Mouse (Mus musculus): ENCODE measurements around the gene Zfp661. TPM values are rescaled to one million over a fixed set of nuclear protein-coding genes. Genes with fewer than 3 reads are reported as not detected.

Gene Zfp661
- polyA plus RNA-seq (2015; fragmentation: Nextera tagmentation; extraction: Ambion mirVana) = 4.0 and 4.3 TPM in 2 replicates

DNA sequence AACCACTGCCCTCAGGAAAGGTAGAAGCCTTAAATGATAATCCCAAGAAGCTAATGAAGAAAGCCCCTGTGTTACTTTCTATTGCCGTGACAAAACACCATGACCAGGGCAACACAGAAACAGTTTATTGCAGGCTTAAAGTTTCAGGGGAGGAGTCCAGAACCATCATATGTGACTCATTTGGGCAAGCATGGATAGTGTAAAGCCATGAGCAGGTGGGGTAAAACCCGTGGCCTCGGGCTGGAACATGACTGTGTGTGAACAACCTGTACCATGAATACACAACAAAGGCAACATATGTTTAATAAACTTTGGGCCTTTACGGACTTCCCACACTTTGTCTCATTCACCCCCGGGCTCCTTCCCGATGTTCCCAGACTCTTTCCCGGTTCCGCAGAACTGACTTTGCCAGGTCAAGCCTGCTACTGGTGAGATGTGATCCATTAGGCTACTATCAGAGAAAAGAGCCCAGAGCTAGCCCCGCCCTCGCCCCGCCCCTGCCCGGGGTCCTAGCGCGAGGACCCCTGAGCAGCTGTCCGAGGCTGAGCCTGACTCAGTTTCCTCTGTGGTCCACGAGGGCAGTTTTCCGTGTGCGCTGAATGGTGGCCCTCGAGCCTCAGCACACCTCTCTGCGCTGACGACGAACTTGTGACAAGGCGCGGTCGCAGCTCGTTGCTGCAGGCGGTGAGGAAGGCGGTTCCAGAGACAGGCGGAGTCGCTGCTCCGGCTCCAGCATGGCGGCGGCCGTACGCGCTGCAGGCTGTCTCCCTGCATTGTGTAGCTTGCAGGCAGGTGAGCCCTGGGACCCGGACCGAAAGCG is at the start of gene Zfp661, which contains the start of gene Mrps5:
TSS of gene Zfp661 (minus strand) at position 401 of the 820 bp plus-strand sequence.
TSS of gene Mrps5 (plus strand) at position 529 of the 820 bp plus-strand sequence.
- peak within 1 kb of the TSS; percentile 91 for H3K27ac ChIP-seq
- peaks cover 9% of the 10 kb centered on the region; the same call in 1 of the 2 replicates for H3K4me1 ChIP-seq
- no peaks in the 10 kb centered on the region for H3K36me3 ChIP-seq
- H3K9ac ChIP-seq = peak within 1 kb of the TSS; percentile 72
- no peaks in the 10 kb centered on the region for H3K27me3 ChIP-seq (replicated peaks)
- WGBS = 4% methylated on average over 39 of the region's 39 CpGs
- peak within 1 kb of the TSS; percentile 93 for H3K4me3 ChIP-seq (replicated peaks)
- no peaks in the 10 kb centered on the region for H3K9me3 ChIP-seq
- peak; percentile 85 for ATAC-seq (ENCODE audit: insufficient read depth, low FRiP score, low read depth)
- H3K4me2 ChIP-seq = peak within 1 kb of the TSS; percentile 69

DNA sequence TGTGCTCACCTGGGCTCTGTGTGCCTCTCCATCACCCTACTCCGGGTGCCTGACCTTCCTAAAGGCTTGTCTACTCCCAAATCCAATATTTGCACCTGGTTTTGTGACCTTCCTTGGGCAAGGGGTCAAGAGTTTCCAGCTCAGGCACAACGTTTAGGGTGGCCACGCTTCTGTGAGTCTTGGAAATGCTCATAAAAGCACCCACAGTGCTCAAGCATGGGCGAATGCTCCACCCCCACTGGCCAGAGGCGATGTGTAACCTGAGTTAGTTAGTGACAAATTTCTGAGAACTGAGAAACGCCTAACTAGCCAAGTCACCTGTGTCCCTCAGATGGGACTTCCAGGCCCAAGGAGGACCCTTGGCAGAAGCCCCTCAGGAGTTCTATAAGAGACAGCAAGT is 48.7 kb upstream of the Zfp661 start:
- H3K9me3 ChIP-seq = no peaks in the 10 kb centered on the region
- H3K4me3 ChIP-seq (replicated peaks) = no peak overlapping the region
- H3K4me2 ChIP-seq = no peak overlapping the region
- ATAC-seq (ENCODE audit: insufficient read depth, low FRiP score, low read depth) = no peak
- no peaks in the 10 kb centered on the region for H3K36me3 ChIP-seq
- no peak overlapping the region for H3K9ac ChIP-seq
- H3K27me3 ChIP-seq (replicated peaks) = no peaks in the 10 kb centered on the region
- H3K27ac ChIP-seq = no peak overlapping the region
- WGBS = 70% methylated on average over 6 of the region's 6 CpGs
- no peaks in the 10 kb centered on the region for H3K4me1 ChIP-seq

DNA sequence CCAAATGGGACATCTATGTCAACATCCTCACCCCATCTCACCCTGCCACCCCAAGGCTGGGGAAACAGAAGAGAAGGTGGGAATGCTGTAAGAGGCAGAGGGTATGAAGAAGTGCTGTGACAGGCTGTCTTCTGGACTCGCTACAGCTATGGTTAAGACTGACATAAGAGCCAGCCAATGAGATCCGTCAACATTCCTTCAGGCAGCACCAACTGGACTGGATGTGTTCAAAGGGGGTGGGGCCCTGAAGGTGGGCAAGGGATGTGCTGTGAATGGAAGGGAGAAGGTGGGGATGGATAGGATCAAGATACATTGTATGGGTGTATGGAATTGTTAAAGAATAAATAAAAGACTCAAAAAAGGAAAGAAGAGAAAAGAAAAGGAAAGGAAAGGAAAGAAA is 45.7 kb upstream of the Zfp661 start:
- 70% methylated on average over 2 of the region's 2 CpGs for WGBS
- Histone ChIP-seq H3K27ac (no peak overlapping the region), H3K9ac (no peak overlapping the region), H3K27me3 (replicated peaks) (no peaks in the 10 kb centered on the region), H3K9me3 (no peaks in the 10 kb centered on the region), H3K4me3 (replicated peaks) (no peak overlapping the region), H3K4me1 (no peaks in the 10 kb centered on the region), H3K36me3 (no peaks in the 10 kb centered on the region), H3K4me2 (no peak overlapping the region)
- no peak for ATAC-seq (ENCODE audit: insufficient read depth, low FRiP score, low read depth)

DNA sequence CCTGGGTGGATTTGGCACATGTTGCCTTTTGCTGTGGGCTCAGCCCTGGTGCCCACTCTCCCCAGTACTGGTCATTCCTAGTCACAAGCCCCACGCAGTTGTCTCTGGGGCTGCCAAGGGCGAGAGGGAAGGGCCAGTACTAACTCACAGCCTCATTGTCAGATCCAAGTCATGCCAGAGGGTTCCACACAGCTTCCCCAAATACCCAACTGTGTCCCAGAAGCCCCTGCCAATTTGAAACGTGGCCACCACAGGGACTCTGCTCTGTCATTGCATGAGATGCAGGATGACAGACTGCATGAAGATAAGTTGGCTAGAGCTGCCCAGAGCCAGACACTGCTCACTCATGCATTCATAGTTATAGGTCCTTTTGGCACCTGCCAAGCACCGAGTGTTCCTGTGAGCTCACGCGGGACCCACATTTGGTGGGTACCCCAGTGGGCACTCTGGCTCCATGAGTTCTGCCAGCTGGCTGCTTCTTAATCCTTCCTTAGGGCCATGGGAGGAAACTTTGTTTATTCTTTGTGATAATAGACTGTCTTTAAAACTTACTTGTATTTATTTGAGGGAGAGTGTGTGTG is 41.2 kb upstream of the Zfp661 start:
- no peaks in the 10 kb centered on the region for H3K4me1 ChIP-seq
- no peaks in the 10 kb centered on the region for H3K9me3 ChIP-seq
- no peak for ATAC-seq (ENCODE audit: insufficient read depth, low FRiP score, low read depth)
- no peaks in the 10 kb centered on the region for H3K36me3 ChIP-seq
- no peak overlapping the region for H3K9ac ChIP-seq
- no peak overlapping the region for H3K4me3 ChIP-seq (replicated peaks)
- WGBS = 74% methylated on average over 6 of the region's 6 CpGs
- H3K4me2 ChIP-seq = no peak overlapping the region
- H3K27me3 ChIP-seq (replicated peaks) = no peaks in the 10 kb centered on the region
- no peak overlapping the region for H3K27ac ChIP-seq

DNA sequence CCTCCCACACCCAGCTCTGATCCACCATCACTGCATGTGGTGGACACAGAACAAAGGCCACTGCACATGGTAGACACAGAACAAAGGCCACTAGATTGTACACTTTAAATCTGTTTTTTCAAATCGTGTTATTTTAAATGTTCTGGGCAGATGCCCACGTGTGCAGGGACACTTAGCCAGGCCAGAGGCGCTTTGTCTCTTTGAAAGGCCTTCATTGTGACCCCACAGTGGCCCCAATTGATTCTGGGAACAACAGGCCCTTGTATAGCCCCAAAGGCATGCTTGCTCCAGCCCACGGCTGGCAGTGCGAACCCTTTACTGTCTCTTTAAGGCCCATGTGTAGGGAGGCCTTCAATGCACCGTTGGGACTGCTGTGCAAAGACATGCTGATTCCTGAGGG is 40.5 kb upstream of the Zfp661 start:
- Histone ChIP-seq H3K4me2 (no peak overlapping the region), H3K27me3 (replicated peaks) (no peaks in the 10 kb centered on the region), H3K9me3 (no peaks in the 10 kb centered on the region), H3K4me1 (no peaks in the 10 kb centered on the region), H3K4me3 (replicated peaks) (no peak overlapping the region), H3K9ac (no peak overlapping the region), H3K27ac (no peak overlapping the region), H3K36me3 (no peaks in the 10 kb centered on the region)
- 71% methylated on average over 6 of the region's 6 CpGs for WGBS
- ATAC-seq (ENCODE audit: insufficient read depth, low FRiP score, low read depth) = no peak

DNA sequence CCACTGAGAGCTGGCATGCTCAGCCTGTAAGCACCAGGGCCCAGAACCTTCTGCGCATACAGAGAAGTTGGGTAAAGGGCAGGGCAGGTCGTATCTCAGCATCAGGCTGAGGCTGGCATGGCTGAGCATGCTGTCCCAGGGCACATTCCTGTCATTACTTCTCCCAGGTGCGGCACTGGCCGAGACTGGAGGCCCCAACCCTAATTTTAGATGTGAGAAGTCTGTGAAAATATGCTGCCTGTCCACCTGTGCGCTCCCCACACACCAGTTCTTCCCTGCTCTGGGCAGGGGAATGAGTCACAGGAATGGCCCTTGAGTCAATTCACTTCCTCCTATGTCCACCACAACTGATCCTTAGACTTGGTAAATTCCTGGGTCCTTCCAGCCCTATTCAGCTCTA is 38.8 kb upstream of the Zfp661 start:
- Histone ChIP-seq H3K4me1 (no peaks in the 10 kb centered on the region), H3K4me3 (replicated peaks) (no peak overlapping the region), H3K9ac (no peak overlapping the region), H3K27ac (no peak overlapping the region), H3K36me3 (no peaks in the 10 kb centered on the region), H3K27me3 (replicated peaks) (no peaks in the 10 kb centered on the region), H3K9me3 (no peaks in the 10 kb centered on the region), H3K4me2 (no peak overlapping the region)
- ATAC-seq (ENCODE audit: insufficient read depth, low FRiP score, low read depth) = peak; percentile 75; the same call in 1 of the 2 replicates
- 47% methylated on average over 5 of the region's 5 CpGs for WGBS

DNA sequence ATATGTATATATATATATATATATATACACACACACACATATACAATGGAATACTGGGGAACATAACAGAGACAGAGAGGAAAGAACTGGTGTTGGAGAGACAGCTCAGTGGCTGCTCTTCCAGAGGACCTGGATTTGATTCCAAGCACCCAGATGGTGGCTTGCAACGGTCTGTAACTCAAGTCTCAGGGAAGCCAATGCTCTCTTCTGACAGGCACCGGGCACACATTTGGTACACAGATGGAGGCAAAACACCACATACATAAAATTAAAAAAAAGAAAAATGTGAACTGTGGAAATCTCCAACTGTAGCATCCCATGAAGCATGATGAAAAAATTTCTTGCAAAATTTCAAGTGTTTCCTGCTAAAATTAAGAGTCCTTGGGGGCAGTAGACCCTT is 37.9 kb upstream of the Zfp661 start:
- Histone ChIP-seq H3K36me3 (no peaks in the 10 kb centered on the region), H3K27me3 (replicated peaks) (no peaks in the 10 kb centered on the region), H3K27ac (no peak overlapping the region), H3K9ac (no peak overlapping the region), H3K4me2 (no peak overlapping the region), H3K9me3 (no peaks in the 10 kb centered on the region), H3K4me3 (replicated peaks) (no peak overlapping the region), H3K4me1 (no peaks in the 10 kb centered on the region)
- no peak for ATAC-seq (ENCODE audit: insufficient read depth, low FRiP score, low read depth)
- WGBS = 84% methylated on average over 2 of the region's 2 CpGs

DNA sequence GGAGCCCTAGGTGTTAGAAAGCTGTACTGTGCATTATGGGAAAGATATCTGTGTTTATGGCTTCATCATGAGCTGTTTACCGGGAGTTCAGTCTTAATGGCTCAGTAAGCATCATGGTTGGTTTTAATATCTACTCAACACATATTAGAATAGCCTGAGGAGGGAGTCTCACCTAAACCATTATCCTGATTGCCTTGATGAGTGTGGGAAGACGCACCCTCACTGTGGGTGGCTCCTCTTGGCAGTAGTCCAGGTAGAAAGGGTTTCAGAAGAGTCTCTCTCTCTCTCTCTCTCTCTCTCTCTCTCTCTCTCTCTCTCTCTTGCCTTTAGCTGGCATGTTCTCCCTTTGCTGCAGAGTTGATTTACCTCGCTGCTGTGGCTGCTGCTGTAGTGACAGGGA is 35.2 kb upstream of the Zfp661 start:
- no peak overlapping the region for H3K4me2 ChIP-seq
- no peak for ATAC-seq (ENCODE audit: insufficient read depth, low FRiP score, low read depth)
- no peak overlapping the region for H3K9ac ChIP-seq
- no peaks in the 10 kb centered on the region for H3K27me3 ChIP-seq (replicated peaks)
- no peak overlapping the region for H3K27ac ChIP-seq
- WGBS = 50% methylated on average over 3 of the region's 3 CpGs
- no peaks in the 10 kb centered on the region for H3K36me3 ChIP-seq
- no peaks in the 10 kb centered on the region for H3K4me1 ChIP-seq
- no peaks in the 10 kb centered on the region for H3K9me3 ChIP-seq
- no peak overlapping the region for H3K4me3 ChIP-seq (replicated peaks)

DNA sequence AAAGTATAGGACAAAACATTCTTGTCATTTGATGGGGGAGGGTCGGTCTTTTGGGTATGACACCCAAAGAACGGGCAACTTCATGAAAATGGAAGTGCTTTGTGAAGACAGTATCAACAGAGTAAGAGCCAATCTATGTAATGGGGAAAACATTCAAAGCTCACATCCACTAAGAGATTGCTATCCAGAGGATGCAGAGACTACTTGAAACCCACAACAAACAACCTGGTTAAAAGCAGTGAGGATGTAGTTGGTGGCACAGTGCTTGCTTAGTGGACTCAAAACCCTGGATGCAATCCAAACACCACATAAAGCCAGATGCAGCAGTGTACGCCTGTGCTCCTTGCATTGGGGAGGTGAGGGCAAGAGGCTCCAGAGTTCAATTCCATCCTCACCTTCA is 32.4 kb upstream of the Zfp661 start:
- Histone ChIP-seq H3K27ac (no peak overlapping the region), H3K4me1 (no peaks in the 10 kb centered on the region), H3K36me3 (no peaks in the 10 kb centered on the region), H3K9me3 (no peaks in the 10 kb centered on the region), H3K4me2 (no peak overlapping the region), H3K9ac (no peak overlapping the region), H3K4me3 (replicated peaks) (no peak overlapping the region), H3K27me3 (replicated peaks) (no peaks in the 10 kb centered on the region)
- WGBS = 84% methylated on average over 3 of the region's 3 CpGs
- ATAC-seq (ENCODE audit: insufficient read depth, low FRiP score, low read depth) = no peak

DNA sequence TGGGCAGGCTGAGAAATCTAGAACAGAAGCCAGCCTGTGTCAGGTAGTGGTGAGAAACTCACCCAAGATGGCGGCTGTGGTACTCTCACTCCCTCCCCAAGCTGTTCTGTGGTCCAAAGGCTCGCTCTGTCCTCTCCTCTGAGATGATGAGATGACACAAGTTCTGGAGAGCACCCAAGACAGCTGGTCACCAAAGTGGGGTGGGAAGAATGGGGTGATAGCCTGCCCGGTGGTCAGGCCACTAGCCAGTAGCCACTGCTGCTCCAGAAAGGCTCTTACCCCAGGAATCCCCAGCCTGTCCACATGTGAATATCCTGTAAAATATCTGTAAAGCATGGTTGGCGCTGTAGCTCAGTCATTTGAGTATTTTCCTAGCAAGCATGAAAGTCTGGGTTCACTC is 25.4 kb upstream of the Zfp661 start:
- Histone ChIP-seq H3K9me3 (no peaks in the 10 kb centered on the region), H3K27ac (no peak overlapping the region), H3K9ac (no peak overlapping the region), H3K27me3 (replicated peaks) (no peaks in the 10 kb centered on the region), H3K4me1 (0 out of 2 replicates have a peak, but pooled peaks cover 4% of the 10 kb centered on the region), H3K36me3 (no peaks in the 10 kb centered on the region), H3K4me3 (replicated peaks) (no peak overlapping the region), H3K4me2 (no peak overlapping the region)
- no peak for ATAC-seq (ENCODE audit: insufficient read depth, low FRiP score, low read depth)
- 88% methylated on average over 4 of the region's 4 CpGs for WGBS

DNA sequence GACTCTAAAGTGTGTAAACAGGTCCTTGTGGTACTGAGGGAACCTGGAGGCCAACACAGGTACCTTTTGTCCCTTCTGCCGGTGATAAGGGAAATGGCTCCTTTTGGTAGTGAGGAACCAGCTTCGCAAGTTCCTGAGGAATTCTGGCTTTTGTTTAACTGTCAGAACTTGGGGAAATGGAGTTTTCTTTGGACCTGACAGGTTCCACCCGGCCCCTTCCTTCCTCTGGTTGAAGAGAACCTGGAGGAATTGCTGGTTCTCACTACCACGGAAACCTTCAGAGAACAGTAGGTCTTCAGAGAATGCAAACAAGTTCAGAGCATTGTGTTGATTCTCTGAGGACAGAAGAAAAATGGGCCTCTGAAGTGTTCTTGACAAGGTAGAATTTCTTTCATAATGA is 24.5 kb upstream of the Zfp661 start:
- Histone ChIP-seq H3K4me2 (no peak overlapping the region), H3K27me3 (replicated peaks) (no peaks in the 10 kb centered on the region), H3K4me3 (replicated peaks) (no peak overlapping the region), H3K27ac (no peak overlapping the region), H3K4me1 (0 out of 2 replicates have a peak, but pooled peaks cover 4% of the 10 kb centered on the region), H3K36me3 (no peaks in the 10 kb centered on the region), H3K9ac (no peak overlapping the region), H3K9me3 (no peaks in the 10 kb centered on the region)
- 58% methylated on average over 4 of the region's 4 CpGs for WGBS
- no peak for ATAC-seq (ENCODE audit: insufficient read depth, low FRiP score, low read depth)

DNA sequence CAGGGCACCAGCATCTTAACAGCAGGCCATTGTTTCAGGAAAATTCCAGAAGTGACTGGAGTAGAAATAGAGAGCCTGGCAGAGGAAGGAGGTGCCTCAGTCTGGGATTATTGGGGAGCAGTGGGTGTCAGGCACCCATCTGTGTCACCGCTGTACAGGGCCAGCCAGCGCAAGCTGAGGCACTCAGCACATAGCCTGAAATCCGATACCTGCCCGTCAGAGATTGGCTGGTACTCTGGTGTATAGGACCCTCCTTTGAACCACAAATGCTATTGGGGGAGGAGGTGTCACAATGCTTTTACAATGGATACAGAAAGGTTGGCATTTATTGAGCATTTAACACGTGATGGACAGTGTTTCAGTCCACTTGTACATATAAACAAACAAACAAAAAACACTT is 22.1 kb upstream of the Zfp661 start:
- ATAC-seq (ENCODE audit: insufficient read depth, low FRiP score, low read depth) = 0 out of 2 replicates have a peak, but pooled peaks have one; percentile 70
- Histone ChIP-seq H3K4me3 (replicated peaks) (no peak overlapping the region), H3K9me3 (no peaks in the 10 kb centered on the region), H3K27me3 (replicated peaks) (no peaks in the 10 kb centered on the region), H3K36me3 (peaks cover 3% of the 10 kb centered on the region; the same call in 1 of the 2 replicates), H3K9ac (no peak overlapping the region), H3K4me1 (0 out of 2 replicates have a peak, but pooled peaks cover 4% of the 10 kb centered on the region), H3K27ac (no peak overlapping the region), H3K4me2 (no peak overlapping the region)
- 8% methylated on average over 5 of the region's 5 CpGs for WGBS
